ENCODE assay signal across 8 mouse cellular contexts in the genomic region with DNA sequence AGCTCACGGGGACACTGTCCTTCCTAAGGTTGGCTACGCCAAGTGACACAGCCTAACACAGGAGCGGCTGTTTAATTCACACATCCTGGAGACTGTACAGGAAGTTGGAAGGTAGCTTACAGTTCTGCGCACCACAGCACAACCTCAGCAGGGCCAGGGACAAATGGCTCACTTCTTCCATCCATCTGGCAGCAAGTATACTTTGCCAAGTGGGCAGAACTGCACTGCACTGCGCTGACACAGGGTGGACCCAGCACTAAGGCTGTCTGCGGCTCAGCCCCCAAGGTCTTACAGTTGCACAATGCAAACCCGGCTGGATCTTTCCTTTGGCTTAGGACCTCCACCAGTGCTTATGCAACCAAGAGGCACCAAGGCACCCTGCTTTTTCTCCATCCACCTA.
DNase-seq lines count a peak whose midpoint lies in the region; ATAC-seq and TF ChIP-seq lines count a peak whose summit lies in the region.

No protein-coding gene starts in this region.

- peak; percentile 44 for DNase-seq in ovary, postnatal 36 days (ENCODE audit: low spot score)
- DNase-seq in ovary, postnatal 14 days (ENCODE audit: low spot score) = no peak
- DNase-seq in cerebellum, adult 8-10 months = peak; percentile 59
- no peak for DNase-seq in hindbrain, embryonic 14.5 days (ENCODE audit: low spot score)
- no peak for DNase-seq in kidney, adult 2 months
- no peak for DNase-seq in layer of hippocampus, adult 11-12 months (ENCODE audit: low spot score)

- H3K36me3 ChIP-seq in hindbrain, embryonic 14.5 days (replicated peaks; ENCODE audit: control insufficient read depth, insufficient read depth) = peaks cover 1% of the 10 kb centered on the region; the same call in 1 of the 2 replicates
- H3K36me3 ChIP-seq in intestine, postnatal 0 days (ENCODE audit: control insufficient read depth, insufficient read depth) = no peaks in the 10 kb centered on the region
- H3K36me3 ChIP-seq in kidney, adult 2 months (ENCODE audit: control insufficient read depth, insufficient read depth, low read length) = no peaks in the 10 kb centered on the region

- H3K4me3 ChIP-seq in hindbrain, embryonic 14.5 days (replicated peaks; ENCODE audit: low read length) = no peak overlapping the region
- no peak overlapping the region for H3K4me3 ChIP-seq in olfactory bulb, adult 2 months (ENCODE audit: insufficient read depth, low read depth, low read length)
- H3K4me3 ChIP-seq in intestine, postnatal 0 days (ENCODE audit: low read depth, low read length) = no peak overlapping the region
- no peak overlapping the region for H3K4me3 ChIP-seq in kidney, adult 2 months (ENCODE audit: insufficient read depth, low read depth, low read length)

- whole genome bisulfite sequencing in hindbrain, embryonic 14.5 days = 83% methylated on average over 7 of the region's 7 CpGs
- WGBS in olfactory bulb, adult 2 months = 43% methylated on average over 7 of the region's 7 CpGs
- 84% methylated on average over 7 of the region's 7 CpGs for WGBS in intestine, postnatal 0 days
- 73% methylated on average over 7 of the region's 7 CpGs for WGBS in kidney, adult 2 months

- peak overlapping the region; percentile 29 for H3K27ac ChIP-seq in hindbrain, embryonic 14.5 days
- peak overlapping the region; percentile 92 for H3K27ac ChIP-seq in olfactory bulb, adult 2 months (ENCODE audit: insufficient read depth, low read depth, low read length)
- H3K27ac ChIP-seq in intestine, postnatal 0 days (ENCODE audit: low read depth, low read length) = no peak overlapping the region
- no peak overlapping the region for H3K27ac ChIP-seq in kidney, adult 2 months (ENCODE audit: insufficient read depth, low read depth, low read length)

- no peaks in the 10 kb centered on the region for H3K9me3 ChIP-seq in hindbrain, embryonic 14.5 days (ENCODE audit: control insufficient read depth, low read length)
- no peaks in the 10 kb centered on the region for H3K9me3 ChIP-seq in intestine, postnatal 0 days (ENCODE audit: control insufficient read depth)

- TF ChIP-seq POLR2A in olfactory bulb, adult 2 months (IDR thresholded peaks at IDR 0.05; ENCODE audit: insufficient read depth, low read depth, low read length) = no peak
- TF ChIP-seq POLR2A in kidney, adult 2 months (IDR thresholded peaks at IDR 0.05; ENCODE audit: low read depth, low read length) = no peak

- 0 out of 2 replicates have a peak, but pooled peaks have one; percentile 28 for ATAC-seq in hindbrain, embryonic 14.5 days (ENCODE audit: low FRiP score)
- no peak for ATAC-seq in intestine, postnatal 0 days

- no peaks in the 10 kb centered on the region for H3K27me3 ChIP-seq in hindbrain, embryonic 14.5 days (ENCODE audit: control insufficient read depth, insufficient read depth, low read length)
- H3K27me3 ChIP-seq in intestine, postnatal 0 days (replicated peaks; ENCODE audit: control insufficient read depth, insufficient read depth, low read length) = no peaks in the 10 kb centered on the region
- H3K27me3 ChIP-seq in kidney, adult 2 months (replicated peaks; ENCODE audit: control insufficient read depth, insufficient read depth, low read length) = no peaks in the 10 kb centered on the region

- H3K4me1 ChIP-seq in hindbrain, embryonic 14.5 days (replicated peaks; ENCODE audit: control insufficient read depth, insufficient read depth, low read length) = peaks cover 75% of the 10 kb centered on the region
- H3K4me1 ChIP-seq in olfactory bulb, adult 2 months (ENCODE audit: control insufficient read depth, insufficient read depth, low read length) = peaks cover 57% of the 10 kb centered on the region
- no peaks in the 10 kb centered on the region; the same call in 1 of the 2 replicates for H3K4me1 ChIP-seq in intestine, postnatal 0 days (replicated peaks; ENCODE audit: control insufficient read depth, insufficient read depth, low read length)
- H3K4me1 ChIP-seq in kidney, adult 2 months (ENCODE audit: control insufficient read depth, insufficient read depth, low read length) = no peaks in the 10 kb centered on the region

- no peak overlapping the region for H3K4me2 ChIP-seq in hindbrain, embryonic 14.5 days (replicated peaks)
- H3K4me2 ChIP-seq in intestine, postnatal 0 days (replicated peaks; ENCODE audit: low read depth) = no peak overlapping the region

- H3K9ac ChIP-seq in hindbrain, embryonic 14.5 days = no peak overlapping the region
- H3K9ac ChIP-seq in intestine, postnatal 0 days (ENCODE audit: low read depth, low read length) = no peak overlapping the region

- TF ChIP-seq CTCF in olfactory bulb, adult 2 months (IDR thresholded peaks at IDR 0.05; ENCODE audit: insufficient read depth, low read depth, low read length) = no peak
- no peak for TF ChIP-seq CTCF in intestine, postnatal 0 days (IDR thresholded peaks at IDR 0.05; ENCODE audit: low read depth)
- TF ChIP-seq CTCF in kidney, adult 2 months (conservative IDR thresholded peaks at IDR 0.05; ENCODE audit: insufficient read depth, insufficient read length, low read depth, low read length) = no peak

Comparison
In these comparisons a context has a peak if more than half of its experiments do, and no peak if none do; other contexts are left out.
1. DNase-seq: peak in ovary, postnatal 36 days (single experiment) and cerebellum, adult 8-10 months (single experiment); none in ovary, postnatal 14 days (single experiment), hindbrain, embryonic 14.5 days (single experiment), kidney, adult 2 months (single experiment) and layer of hippocampus, adult 11-12 months (single experiment).
2. H3K27ac ChIP-seq: peak in hindbrain, embryonic 14.5 days (single experiment) and olfactory bulb, adult 2 months (single experiment); none in intestine, postnatal 0 days (single experiment) and kidney, adult 2 months (single experiment).